Mouse (Mus musculus): ENCODE measurements around the gene Gm10277. TPM values are rescaled to one million over a fixed set of nuclear protein-coding genes. Genes with fewer than 3 reads are reported as not detected.

Gene Gm10277
- polyA plus RNA-seq, 1 experiment from 2014 or later, result 0.93 TPM

- Histone ChIP-seq H3K36me3 (ENCODE audit: control insufficient read depth, insufficient read depth, low read length) (no peaks in the 10 kb centered on the region), H3K9ac (ENCODE audit: low read length) (no peak overlapping the region)
- DNase-seq (ENCODE audit: low spot score), result no peak
Measured at GRCm38 (mm10) chr11:77771879-77772713, 15.5 kb downstream of the Gm10277 start.

DNA sequence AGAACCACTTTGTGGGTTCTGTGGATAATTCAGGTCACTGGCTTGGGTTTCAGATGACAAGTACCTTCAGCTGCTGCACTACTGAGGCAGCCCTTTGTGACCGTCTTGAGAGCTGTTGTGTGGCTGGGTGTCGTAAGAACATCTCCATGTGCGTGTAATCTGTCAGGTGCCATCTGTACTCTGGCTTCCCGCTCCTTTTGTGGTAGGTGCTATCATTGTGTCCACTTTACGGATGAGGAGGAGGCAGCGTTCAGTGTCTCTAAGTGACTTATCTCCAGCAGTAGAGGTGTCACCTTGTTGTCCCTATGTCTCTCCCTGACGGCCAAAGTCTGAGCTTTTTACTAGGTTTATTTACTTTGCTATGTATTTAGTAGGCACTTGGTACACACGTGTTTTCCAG lies 17.2 kb downstream of the Gm10277 start:
- H3K36me3 ChIP-seq (ENCODE audit: control insufficient read depth, insufficient read depth, low read length), result no peaks in the 10 kb centered on the region
- no peak for ATAC-seq (ENCODE audit: insufficient read depth, low FRiP score, low TSS enrichment)
- H3K4me3 ChIP-seq (ENCODE audit: low read depth, low read length), result no peak overlapping the region
- H3K27me3 ChIP-seq (ENCODE audit: control insufficient read depth, insufficient read depth, low read length), result no peaks in the 10 kb centered on the region
- DNase-seq (ENCODE audit: low spot score), result no peak
- no peaks in the 10 kb centered on the region for H3K9me3 ChIP-seq (ENCODE audit: control insufficient read depth, low read length)
- no peak overlapping the region for H3K27ac ChIP-seq (ENCODE audit: low read depth, low read length)
- 79% methylated on average over 8 of the region's 8 CpGs for WGBS
- no peak overlapping the region for H3K4me2 ChIP-seq (ENCODE audit: low read depth)
- H3K9ac ChIP-seq (ENCODE audit: low read length), result no peak overlapping the region
- peaks cover 15% of the 10 kb centered on the region for H3K4me1 ChIP-seq (ENCODE audit: control insufficient read depth, insufficient read depth, low read length)

More at GRCm38 (mm10) chr11:77771879-77772713, 15.5 kb downstream of the Gm10277 start:
- H3K4me3 ChIP-seq (ENCODE audit: low read depth, low read length), result no peak overlapping the region
- no peaks in the 10 kb centered on the region for H3K27me3 ChIP-seq (ENCODE audit: control insufficient read depth, insufficient read depth, low read length)
- ATAC-seq (ENCODE audit: insufficient read depth, low FRiP score, low TSS enrichment), result no peak
- WGBS, result 62% methylated on average over 8 of the region's 8 CpGs
- H3K27ac ChIP-seq (ENCODE audit: low read depth, low read length), result no peak overlapping the region
- H3K4me1 ChIP-seq (ENCODE audit: control insufficient read depth, insufficient read depth, low read length), result no peaks in the 10 kb centered on the region
- H3K9me3 ChIP-seq (ENCODE audit: control insufficient read depth, low read length), result no peaks in the 10 kb centered on the region
- H3K4me2 ChIP-seq (ENCODE audit: low read depth), result no peak overlapping the region

GRCm38 (mm10) chr11:77769496-77769895 lies 18.1 kb downstream of the Gm10277 start:
- ATAC-seq (ENCODE audit: insufficient read depth, low FRiP score, low TSS enrichment), result no peak

GRCm38 (mm10) chr11:77766351-77767001 lies 21.1 kb downstream of the Gm10277 start:
- peak; percentile 48 for DNase-seq (ENCODE audit: low spot score)
- H3K4me2 ChIP-seq (ENCODE audit: low read depth), result peak overlapping the region; percentile 58
- 1% methylated on average over 35 of the region's 35 CpGs for WGBS
- H3K4me1 ChIP-seq (ENCODE audit: control insufficient read depth, insufficient read depth, low read length), result peaks cover 33% of the 10 kb centered on the region
- no peaks in the 10 kb centered on the region for H3K9me3 ChIP-seq (ENCODE audit: control insufficient read depth, low read length)
- no peaks in the 10 kb centered on the region for H3K27me3 ChIP-seq (ENCODE audit: control insufficient read depth, insufficient read depth, low read length)
- peak overlapping the region; percentile 31 for H3K4me3 ChIP-seq (ENCODE audit: low read depth, low read length)
- no peak for ATAC-seq (ENCODE audit: insufficient read depth, low FRiP score, low TSS enrichment)
- H3K9ac ChIP-seq (ENCODE audit: low read length), result peak overlapping the region; percentile 47
- peak overlapping the region; percentile 54; the same call in 1 of the 2 replicates for H3K27ac ChIP-seq (ENCODE audit: low read depth, low read length)
- H3K36me3 ChIP-seq (ENCODE audit: control insufficient read depth, insufficient read depth, low read length), result no peaks in the 10 kb centered on the region

More at GRCm38 (mm10) chr11:77769496-77769895, 18.1 kb downstream of the Gm10277 start:
- 81% methylated on average over 4 of the region's 4 CpGs for WGBS
- Histone ChIP-seq H3K4me1 (ENCODE audit: control insufficient read depth, insufficient read depth, low read length) (peaks cover 23% of the 10 kb centered on the region), H3K4me2 (ENCODE audit: low read depth) (no peak overlapping the region), H3K9ac (ENCODE audit: low read length) (no peak overlapping the region), H3K4me3 (ENCODE audit: low read depth, low read length) (no peak overlapping the region), H3K36me3 (ENCODE audit: control insufficient read depth, insufficient read depth, low read length) (no peaks in the 10 kb centered on the region), H3K9me3 (ENCODE audit: control insufficient read depth, low read length) (no peaks in the 10 kb centered on the region), H3K27ac (ENCODE audit: low read depth, low read length) (no peak overlapping the region), H3K27me3 (ENCODE audit: control insufficient read depth, insufficient read depth, low read length) (no peaks in the 10 kb centered on the region)
- no peak for DNase-seq (ENCODE audit: low spot score)

DNA sequence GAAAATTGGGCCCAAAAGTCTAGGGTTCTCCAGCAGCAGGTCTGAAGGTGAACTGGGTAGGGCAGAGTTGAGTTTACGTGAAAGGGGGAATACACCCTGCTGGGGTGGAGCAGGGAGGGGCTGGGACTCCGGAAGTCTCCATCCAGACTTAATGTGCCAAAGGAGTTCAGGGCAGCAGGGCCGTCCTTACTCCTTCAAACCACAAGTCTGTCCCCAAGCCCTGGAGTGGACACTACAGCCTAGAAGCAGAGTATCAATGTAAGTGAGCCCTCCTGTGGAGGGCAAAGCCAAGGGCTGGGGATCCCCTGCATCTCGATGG lies 22.1 kb downstream of the Gm10277 start:
- WGBS, result 40% methylated on average over 4 of the region's 4 CpGs

GRCm38 (mm10) chr11:77764694-77765458 lies 22.7 kb downstream of the Gm10277 start:
- ATAC-seq (ENCODE audit: insufficient read depth, low FRiP score, low TSS enrichment), result no peak
- DNase-seq (ENCODE audit: low spot score), result no peak
- WGBS, result 57% methylated on average over 9 of the region's 9 CpGs

More for the DNA sequence above, 22.1 kb downstream of the Gm10277 start:
- no peak for DNase-seq (ENCODE audit: low spot score)
- no peak for ATAC-seq (ENCODE audit: insufficient read depth, low FRiP score, low TSS enrichment)
- no peaks in the 10 kb centered on the region for H3K36me3 ChIP-seq (ENCODE audit: control insufficient read depth, insufficient read depth, low read length)
- no peak overlapping the region for H3K4me3 ChIP-seq (ENCODE audit: low read depth, low read length)
- no peak overlapping the region for H3K27ac ChIP-seq (ENCODE audit: low read depth, low read length)
- H3K9me3 ChIP-seq (ENCODE audit: control insufficient read depth, low read length), result no peaks in the 10 kb centered on the region
- peak overlapping the region; percentile 60; the same call in 1 of the 2 replicates for H3K4me2 ChIP-seq (ENCODE audit: low read depth)
- H3K27me3 ChIP-seq (ENCODE audit: control insufficient read depth, insufficient read depth, low read length), result no peaks in the 10 kb centered on the region
- H3K4me1 ChIP-seq (ENCODE audit: control insufficient read depth, insufficient read depth, low read length), result peaks cover 33% of the 10 kb centered on the region
- no peak overlapping the region for H3K9ac ChIP-seq (ENCODE audit: low read length)

GRCm38 (mm10) chr11:77763673-77764340 lies 23.7 kb downstream of the Gm10277 start:
- WGBS, result 3% methylated on average over 26 of the region's 26 CpGs
- no peaks in the 10 kb centered on the region for H3K27me3 ChIP-seq (ENCODE audit: control insufficient read depth, insufficient read depth, low read length)
- H3K9me3 ChIP-seq (ENCODE audit: control insufficient read depth, low read length), result no peaks in the 10 kb centered on the region
- H3K4me3 ChIP-seq (ENCODE audit: low read depth, low read length), result peak overlapping the region; percentile 83
- ATAC-seq (ENCODE audit: insufficient read depth, low FRiP score, low TSS enrichment), result peak; percentile 84
- H3K27ac ChIP-seq (ENCODE audit: low read depth, low read length), result peak overlapping the region; percentile 88
- H3K36me3 ChIP-seq (ENCODE audit: control insufficient read depth, insufficient read depth, low read length), result no peaks in the 10 kb centered on the region
- peak overlapping the region; percentile 93 for H3K9ac ChIP-seq (ENCODE audit: low read length)
- DNase-seq (ENCODE audit: low spot score), result peak; percentile 74
- H3K4me1 ChIP-seq (ENCODE audit: control insufficient read depth, insufficient read depth, low read length), result peaks cover 33% of the 10 kb centered on the region
- peak overlapping the region; percentile 60 for H3K4me2 ChIP-seq (ENCODE audit: low read depth)

More at GRCm38 (mm10) chr11:77764694-77765458, 22.7 kb downstream of the Gm10277 start:
- Histone ChIP-seq H3K9me3 (ENCODE audit: control insufficient read depth, low read length) (no peaks in the 10 kb centered on the region), H3K4me1 (ENCODE audit: control insufficient read depth, insufficient read depth, low read length) (peaks cover 33% of the 10 kb centered on the region), H3K27me3 (ENCODE audit: control insufficient read depth, insufficient read depth, low read length) (no peaks in the 10 kb centered on the region), H3K4me3 (ENCODE audit: low read depth, low read length) (peak overlapping the region; percentile 83), H3K4me2 (ENCODE audit: low read depth) (peak overlapping the region; percentile 60), H3K27ac (ENCODE audit: low read depth, low read length) (no peak overlapping the region), H3K9ac (ENCODE audit: low read length) (no peak overlapping the region), H3K36me3 (ENCODE audit: control insufficient read depth, insufficient read depth, low read length) (no peaks in the 10 kb centered on the region)
